Mouse (Mus musculus) layer of hippocampus, postnatal 10 days (tissue): ENCODE results near the gene Hif3a. TPM values are rescaled to one million over a fixed set of nuclear protein-coding genes. Genes with fewer than 3 reads are reported as not detected.
A peak's percentile ranks its signal among the peaks of the same experiment; 100 is the strongest.
"Not testable (repeated sequence)": the region's sequence is repeated elsewhere in the genome, so short reads cannot be mapped to it uniquely, and the experiment has no call there.

ENCODE experiments used
- DNase-seq, 2 experiments: peaks; one replicate each; pipeline ENCODE4 v3.0.0; 2021; ENCODE audit warnings: low spot score in 2 of 2
- long read RNA-seq: library from polyadenylated mRNA; stranded (forward); transcript quantifications from one replicate; pipeline ENCODE4 v2.0.0, GENCODE M21; 2023
- total RNA-seq, 2 experiments: library from RNA; stranded (reverse); gene quantifications; 2 replicates each; pipeline ENCODE4 v1.2.3; 2021

The Hif3a gene
- 10 to 100 TPM in 1 of 2 experiments, 1 to 10 TPM in 1; 7.4 to 10.1 TPM for total RNA-seq
- long read RNA-seq, partial matches to known transcripts: 3 of 4 reads
- long read RNA-seq, other reads (novel, unspliced or antisense): 1 of 4 reads

DNA sequence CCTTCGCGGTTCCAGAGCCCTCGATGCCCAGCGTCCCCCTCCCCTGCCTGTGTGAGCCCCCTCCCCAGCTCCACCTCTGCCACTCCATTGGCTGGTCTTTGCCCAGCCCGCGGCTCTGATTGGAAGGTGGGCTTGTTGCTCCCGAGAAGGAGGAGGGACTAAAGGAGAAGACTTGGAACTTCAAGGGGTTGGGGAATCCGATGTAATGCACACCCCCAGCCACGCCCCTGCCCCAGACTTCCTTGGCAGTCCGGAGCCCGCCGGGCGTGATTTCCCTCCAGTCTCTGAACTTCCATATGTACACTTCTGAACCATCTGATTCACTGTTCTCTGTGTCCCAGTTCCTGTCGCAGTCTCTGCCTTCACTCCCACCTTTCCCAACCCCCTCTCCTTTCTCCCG lies at the start of gene Hif3a:
TSS of gene Hif3a (minus strand) at position 39 of the 400 bp plus-strand sequence.
- DNase-seq: peak; percentile 64 to 74

- DNase-seq: not testable (repeated sequence)
These were observed 39.4 kb upstream of the Hif3a start for GRCm38 (mm10) chr7:17101631-17102030.

- DNase-seq: no peak
These were observed 29.1 kb upstream of the Hif3a start for GRCm38 (mm10) chr7:17091280-17091679.

DNA sequence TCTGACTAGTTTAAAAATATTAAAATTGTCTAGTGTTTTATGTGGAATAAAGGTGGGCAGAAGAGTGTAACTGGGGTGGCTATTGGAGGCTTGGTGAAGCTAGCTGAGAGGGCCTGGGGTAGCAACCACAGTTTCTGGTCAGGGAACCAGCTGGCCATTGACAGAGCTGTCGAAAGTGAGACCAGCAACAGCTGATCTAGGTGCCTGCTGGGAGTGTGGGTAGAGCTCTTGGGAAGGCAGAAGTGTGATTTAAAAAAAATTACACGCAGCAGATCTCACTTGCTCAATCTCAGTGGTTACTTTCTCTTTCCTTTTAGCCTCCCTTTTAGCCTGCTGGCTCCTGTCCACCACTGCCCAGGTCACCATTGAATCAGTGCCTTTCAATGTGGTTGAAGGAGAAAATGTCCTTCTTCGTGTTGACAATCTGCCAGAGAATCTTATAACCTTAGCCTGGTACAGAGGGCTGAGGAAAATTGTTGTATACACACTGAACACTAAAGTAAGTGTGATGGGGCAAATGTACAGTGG lies 27.9 kb upstream of the Hif3a start:
- DNase-seq: no peak

GRCm38 (mm10) chr7:17087731-17088130 lies 25.5 kb upstream of the Hif3a start:
- no peak for DNase-seq

GRCm38 (mm10) chr7:17082766-17083165 lies 20.5 kb upstream of the Hif3a start:
- no peak for DNase-seq

DNA sequence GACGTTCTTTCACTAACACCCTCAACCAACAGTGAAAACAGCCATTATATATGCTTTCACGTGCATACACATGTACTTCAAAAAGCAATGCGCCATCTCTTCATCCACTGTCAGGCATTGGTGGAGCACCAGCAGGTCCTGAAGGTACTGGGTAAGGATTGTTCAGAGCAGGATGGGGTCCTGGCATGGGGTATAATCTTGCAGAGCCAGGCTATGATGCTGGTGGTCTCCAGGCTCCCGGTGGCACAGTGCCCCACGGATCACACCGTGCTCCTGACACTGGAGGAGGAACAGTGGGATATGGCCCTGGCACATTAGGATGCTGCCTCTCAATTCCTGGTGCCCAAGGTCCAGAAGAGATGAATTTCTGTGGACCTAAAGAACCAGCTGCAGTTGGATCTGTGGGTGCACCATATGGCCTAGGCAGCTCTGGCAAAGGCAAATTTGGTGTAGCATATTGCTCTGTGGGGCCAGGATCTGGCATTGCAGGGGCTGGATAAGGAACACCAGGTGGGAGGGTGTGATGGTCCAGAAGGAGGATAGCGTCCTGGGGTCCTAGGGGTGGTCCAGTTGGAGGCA lies 15.9 kb upstream of the Hif3a start:
- no peak for DNase-seq

GRCm38 (mm10) chr7:17076542-17076941 lies 14.3 kb upstream of the Hif3a start:
- no peak for DNase-seq

GRCm38 (mm10) chr7:17073904-17074615 lies 11.8 kb upstream of the Hif3a start, which contains the start of gene Psg16:
Gene Psg16, plus strand, starts transcription at chr7:17074040.
- DNase-seq: peak; percentile 61 to 74

DNA sequence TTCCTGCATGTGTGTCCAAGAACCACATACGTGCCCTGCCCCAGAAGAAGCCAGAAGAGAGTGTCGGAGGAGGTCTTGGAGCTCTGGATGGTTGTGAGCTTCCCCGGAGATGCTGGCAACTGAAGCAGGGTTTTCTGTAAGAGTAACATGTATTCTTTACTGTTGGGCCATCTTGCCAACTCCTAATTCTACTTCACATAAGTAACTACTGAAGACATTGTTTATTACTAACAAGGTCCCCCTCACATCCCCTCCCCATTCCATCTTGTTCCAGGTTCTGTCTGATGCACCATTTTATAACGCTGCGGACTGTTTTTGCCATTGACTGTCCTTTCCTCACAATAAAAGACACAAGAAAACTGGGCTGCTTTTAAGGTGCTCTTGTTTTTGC lies 11.3 kb upstream of the Hif3a start:
- DNase-seq: no peak

DNA sequence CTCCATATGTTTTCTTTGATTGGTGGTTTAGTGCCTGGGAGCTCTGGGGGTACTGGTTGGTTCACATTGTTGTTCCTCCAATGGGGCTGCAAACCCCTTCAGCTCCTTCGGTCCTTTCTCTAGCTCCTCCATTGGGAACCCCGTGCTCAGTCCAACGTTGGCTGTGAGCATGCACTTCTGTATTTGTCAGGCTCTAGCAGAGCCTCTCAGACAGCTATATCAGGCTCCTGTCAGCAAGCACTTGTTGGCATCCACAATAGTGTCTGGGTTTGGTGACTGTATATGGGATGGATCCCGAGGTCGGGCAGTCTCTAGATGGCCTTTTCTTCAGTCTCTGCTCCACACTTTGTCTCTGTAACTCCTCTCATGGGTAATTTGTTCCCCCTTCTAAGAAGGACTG lies 5.4 kb upstream of the Hif3a start:
- not testable (repeated sequence) for DNase-seq

GRCm38 (mm10) chr7:17067000-17067399 lies 4.8 kb upstream of the Hif3a start:
- DNase-seq: no peak

DNA sequence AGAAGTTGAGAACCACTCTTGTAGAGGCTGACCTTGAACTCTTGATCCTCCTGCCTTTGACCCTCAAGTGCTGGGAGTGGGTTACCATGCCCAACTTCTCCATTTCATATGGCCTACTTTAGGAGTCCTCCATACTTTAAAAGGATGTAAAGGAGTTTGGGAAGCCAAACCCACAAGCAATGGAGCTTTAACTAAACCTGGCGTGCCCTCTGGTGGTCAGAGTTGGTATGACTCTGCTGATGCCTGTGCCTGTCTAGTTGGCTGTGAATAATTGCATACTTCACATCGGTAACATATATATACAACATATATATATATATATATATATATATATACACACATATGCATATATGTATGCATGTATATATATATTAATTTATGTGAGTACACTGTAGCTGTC lies 4.2 kb upstream of the Hif3a start:
- DNase-seq: peak; percentile 90 to 93

- DNase-seq: no peak
These were observed 3.4 kb upstream of the Hif3a start for GRCm38 (mm10) chr7:17065620-17066019.

DNA sequence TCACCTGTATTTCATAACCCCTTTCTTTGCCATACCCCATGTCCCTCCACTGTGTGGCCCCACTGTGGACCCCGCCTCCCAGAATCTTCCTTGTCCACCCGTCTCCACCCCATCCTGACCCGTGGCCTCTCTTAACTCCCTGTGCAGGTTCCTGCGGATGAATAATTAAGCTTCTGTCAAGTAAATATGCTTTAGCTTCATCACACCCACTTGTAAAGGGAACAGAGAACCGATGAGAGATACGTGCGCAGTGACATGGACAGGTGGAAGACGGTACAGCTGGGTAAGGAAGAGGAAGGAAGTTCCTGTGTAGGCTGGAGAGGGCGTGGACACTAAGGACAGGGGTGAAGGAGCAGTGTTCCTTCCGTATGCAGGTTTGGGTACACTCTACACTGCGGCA lies 618 bp upstream of the Hif3a start:
- DNase-seq: no peak

- DNase-seq: peak; percentile 32 to 59
These were observed 1.2 kb downstream of the Hif3a start for GRCm38 (mm10) chr7:17060782-17061605.

- DNase-seq: peak; percentile 94
These were observed 2.0 kb downstream of the Hif3a start for GRCm38 (mm10) chr7:17060031-17060781.

- no peak for DNase-seq
These were observed 2.8 kb downstream of the Hif3a start for GRCm38 (mm10) chr7:17059463-17059844.

DNA sequence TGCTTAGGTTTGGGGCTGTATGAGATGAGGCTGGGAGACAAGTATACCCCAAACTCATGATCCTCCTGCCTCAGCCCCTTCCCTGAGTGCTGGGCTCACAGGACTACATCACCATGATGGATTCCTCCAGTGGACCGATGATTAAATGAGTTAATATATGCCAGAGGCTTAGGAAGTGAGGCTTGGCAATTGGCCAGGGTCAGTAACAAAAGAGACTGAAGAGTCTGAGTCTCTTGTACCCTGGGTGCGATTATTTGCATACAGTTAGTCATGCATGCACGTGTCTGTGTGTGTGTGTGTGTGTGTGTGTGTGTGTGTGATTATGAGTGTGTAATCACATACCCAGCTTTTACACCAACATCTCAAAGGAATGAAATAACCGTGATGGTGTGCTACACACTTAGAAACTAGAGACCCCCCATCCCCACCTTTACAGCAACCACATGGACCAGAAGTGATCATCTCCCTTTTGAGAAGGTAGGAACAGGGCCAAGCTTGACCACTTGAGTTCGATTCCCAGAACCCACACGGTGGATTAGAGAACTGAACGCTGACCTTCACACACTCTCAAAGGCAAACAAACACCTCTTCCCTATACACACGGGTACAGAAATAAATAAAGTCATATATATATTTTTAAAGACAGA lies 3.3 kb downstream of the Hif3a start:
- peak; percentile 26 to 35 for DNase-seq

- DNase-seq: peak; percentile 56 to 71
These were observed 4.0 kb downstream of the Hif3a start for GRCm38 (mm10) chr7:17058071-17058689.
